Mouse (Mus musculus) A20 (cell line): ENCODE measurements around the gene Cypt1.

ENCODE experiments used
- DNase-seq: peaks from one replicate; pipeline ENCODE4 v3.0.0-alpha.2; 2011; ENCODE audit warnings: low read depth, low spot score

Cypt1 gene

DNA sequence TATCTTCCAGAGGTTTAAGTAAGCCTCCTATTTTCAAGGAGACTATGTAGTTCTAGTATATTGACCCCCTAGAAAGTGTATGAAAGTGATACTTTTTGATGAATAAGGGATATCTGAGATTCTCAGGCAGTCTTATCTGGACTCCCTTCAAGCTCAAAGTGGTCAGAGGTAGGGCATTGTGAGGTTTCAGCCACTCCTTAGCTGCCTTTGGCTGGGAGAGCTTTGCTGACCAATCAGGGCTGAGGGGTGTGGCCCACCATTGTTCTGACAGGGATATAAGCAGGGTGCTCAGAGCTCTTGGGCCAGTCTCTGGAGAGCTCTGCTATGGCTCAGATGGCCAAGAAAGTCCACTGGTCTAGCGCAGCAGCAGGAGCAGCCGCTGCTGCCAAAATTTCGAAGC, at the start of gene Cypt1:
TSS of gene Cypt1 (plus strand) at position 301 of the 400 bp plus-strand sequence.
- DNase-seq = no peak

DNA sequence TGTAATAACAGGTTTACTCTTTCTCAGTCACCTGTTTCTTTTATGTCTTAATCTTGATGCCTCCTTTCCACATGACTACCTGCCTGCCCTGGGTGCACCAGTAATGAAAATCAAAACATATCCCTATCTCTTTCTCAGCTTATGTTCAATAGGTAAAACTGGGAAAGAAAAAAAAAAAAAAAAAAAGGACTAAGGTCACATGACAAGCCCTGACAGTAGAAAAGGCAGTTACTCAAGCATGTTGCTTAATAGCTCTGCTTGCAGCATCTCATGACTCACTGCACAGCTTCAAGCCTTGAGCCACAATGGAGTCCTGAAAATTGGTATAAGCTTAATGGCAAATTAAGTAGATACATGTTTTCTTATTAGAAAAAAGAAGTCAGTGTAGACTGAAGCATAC, 24.1 kb downstream of the Cypt1 start:
- no peak for DNase-seq

DNA sequence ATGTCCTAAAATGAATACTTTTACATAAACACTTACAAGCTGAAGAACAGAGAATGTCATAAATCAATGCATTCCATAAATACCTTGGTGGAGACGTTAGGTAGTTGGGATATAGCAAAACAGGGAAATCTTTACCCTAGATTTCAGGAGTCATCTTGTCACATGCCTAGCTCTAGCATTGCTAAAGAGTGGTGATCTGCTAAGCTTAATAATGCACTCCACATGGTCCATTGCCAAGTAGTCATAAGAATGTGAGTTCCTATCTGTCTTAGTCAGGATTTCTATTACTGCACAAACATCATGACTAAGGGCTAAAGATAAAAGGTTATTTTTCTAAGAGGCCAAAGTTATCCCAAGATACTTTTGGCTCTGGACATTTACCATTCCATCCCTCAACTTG, 34.4 kb downstream of the Cypt1 start:
- DNase-seq = no peak

DNA sequence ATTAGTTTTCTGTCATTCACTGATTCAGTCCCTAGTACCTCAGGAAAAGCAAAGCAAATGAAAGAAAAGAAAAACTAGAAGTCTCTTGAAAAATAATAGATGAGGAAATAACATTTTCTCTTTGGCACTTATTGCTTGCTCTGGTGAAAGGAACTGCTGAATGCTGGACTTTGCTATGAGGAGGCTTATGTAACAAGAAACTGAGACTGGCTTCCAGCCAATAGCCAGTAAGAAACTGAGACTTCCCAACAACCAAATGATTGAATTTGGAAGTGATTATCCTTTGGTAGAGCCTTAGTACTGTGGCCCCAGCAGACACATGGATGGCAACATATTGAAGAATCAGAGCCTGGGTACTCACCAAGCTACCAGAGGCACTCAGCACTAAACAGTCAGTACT, 35.8 kb downstream of the Cypt1 start:
- no peak for DNase-seq
